Mouse (Mus musculus): ENCODE data around the gene Lhfp. TPM values are rescaled to one million over a fixed set of nuclear protein-coding genes. Genes with fewer than 3 reads are reported as not detected.
"Not testable (repeated sequence)": the region's sequence is repeated elsewhere in the genome, so short reads cannot be mapped to it uniquely, and the experiment has no call there.

Gene Lhfp
- polyA plus RNA-seq, 1 experiment from 2014 or later, result 89.7 TPM

GRCm38 (mm10) chr3:53100210-53100609 is 58.9 kb downstream of the Lhfp start:
- H3K27me3 ChIP-seq (ENCODE audit: control insufficient read depth, insufficient read depth, low read length), result no peaks in the 10 kb centered on the region
- WGBS, result 95% methylated on average over 3 of the region's 3 CpGs
- H3K4me2 ChIP-seq (replicated peaks; ENCODE audit: low read depth, low read length), result no peak overlapping the region
- ATAC-seq (ENCODE audit: low FRiP score, low TSS enrichment), result no peak
- H3K27ac ChIP-seq (ENCODE audit: low read depth, low read length), result no peak overlapping the region
- H3K4me3 ChIP-seq (ENCODE audit: low read length), result no peak overlapping the region
- no peak overlapping the region for H3K9ac ChIP-seq (ENCODE audit: low read depth, low read length)
- H3K4me1 ChIP-seq (ENCODE audit: control insufficient read depth, insufficient read depth, low read length), result peaks cover 17% of the 10 kb centered on the region
- H3K36me3 ChIP-seq (ENCODE audit: control insufficient read depth, insufficient read depth, low read length), result no peaks in the 10 kb centered on the region
- no peaks in the 10 kb centered on the region for H3K9me3 ChIP-seq (ENCODE audit: control insufficient read depth, low read length)

- WGBS, result 44% methylated on average over 6 of the region's 6 CpGs
- peaks cover 17% of the 10 kb centered on the region for H3K4me1 ChIP-seq (ENCODE audit: control insufficient read depth, insufficient read depth, low read length)
- H3K9ac ChIP-seq (ENCODE audit: low read depth, low read length), result no peak overlapping the region
- no peak overlapping the region for H3K4me2 ChIP-seq (replicated peaks; ENCODE audit: low read depth, low read length)
- H3K27me3 ChIP-seq (ENCODE audit: control insufficient read depth, insufficient read depth, low read length), result no peaks in the 10 kb centered on the region
- no peaks in the 10 kb centered on the region for H3K36me3 ChIP-seq (ENCODE audit: control insufficient read depth, insufficient read depth, low read length)
- no peak overlapping the region for H3K4me3 ChIP-seq (ENCODE audit: low read length)
- H3K27ac ChIP-seq (ENCODE audit: low read depth, low read length), result no peak overlapping the region
- ATAC-seq (ENCODE audit: low FRiP score, low TSS enrichment), result no peak
- H3K9me3 ChIP-seq (ENCODE audit: control insufficient read depth, low read length), result no peaks in the 10 kb centered on the region
Observed at GRCm38 (mm10) chr3:53100803-53101202, 59.5 kb downstream of the Lhfp start.

GRCm38 (mm10) chr3:53101711-53102110 is 60.4 kb downstream of the Lhfp start:
- Histone ChIP-seq H3K36me3 (ENCODE audit: control insufficient read depth, insufficient read depth, low read length) (no peaks in the 10 kb centered on the region), H3K9me3 (ENCODE audit: control insufficient read depth, low read length) (no peaks in the 10 kb centered on the region), H3K27me3 (ENCODE audit: control insufficient read depth, insufficient read depth, low read length) (no peaks in the 10 kb centered on the region), H3K27ac (ENCODE audit: low read depth, low read length) (no peak overlapping the region), H3K4me1 (ENCODE audit: control insufficient read depth, insufficient read depth, low read length) (peaks cover 17% of the 10 kb centered on the region), H3K4me2 (replicated peaks; ENCODE audit: low read depth, low read length) (no peak overlapping the region), H3K9ac (ENCODE audit: low read depth, low read length) (no peak overlapping the region), H3K4me3 (ENCODE audit: low read length) (no peak overlapping the region)
- no peak for ATAC-seq (ENCODE audit: low FRiP score, low TSS enrichment)
- WGBS, result 42% methylated on average over 6 of the region's 6 CpGs

GRCm38 (mm10) chr3:53102131-53102756 is 60.9 kb downstream of the Lhfp start:
- H3K27ac ChIP-seq (ENCODE audit: low read depth, low read length), result no peak overlapping the region
- H3K4me2 ChIP-seq (replicated peaks; ENCODE audit: low read depth, low read length), result 0 out of 2 replicates have a peak overlapping the region, but pooled peaks have one; percentile 2
- ATAC-seq (ENCODE audit: low FRiP score, low TSS enrichment), result no peak
- peaks cover 17% of the 10 kb centered on the region for H3K4me1 ChIP-seq (ENCODE audit: control insufficient read depth, insufficient read depth, low read length)
- H3K4me3 ChIP-seq (ENCODE audit: low read length), result no peak overlapping the region
- H3K36me3 ChIP-seq (ENCODE audit: control insufficient read depth, insufficient read depth, low read length), result no peaks in the 10 kb centered on the region
- no peak overlapping the region for H3K9ac ChIP-seq (ENCODE audit: low read depth, low read length)
- 18% methylated on average over 5 of the region's 5 CpGs for whole genome bisulfite sequencing
- H3K9me3 ChIP-seq (ENCODE audit: control insufficient read depth, low read length), result no peaks in the 10 kb centered on the region
- no peaks in the 10 kb centered on the region for H3K27me3 ChIP-seq (ENCODE audit: control insufficient read depth, insufficient read depth, low read length)

GRCm38 (mm10) chr3:53102757-53103153 is 61.4 kb downstream of the Lhfp start:
- ATAC-seq (ENCODE audit: low FRiP score, low TSS enrichment), result no peak
- Histone ChIP-seq H3K9me3 (ENCODE audit: control insufficient read depth, low read length) (no peaks in the 10 kb centered on the region), H3K4me3 (ENCODE audit: low read length) (no peak overlapping the region), H3K4me2 (replicated peaks; ENCODE audit: low read depth, low read length) (0 out of 2 replicates have a peak overlapping the region, but pooled peaks have one; percentile 2), H3K9ac (ENCODE audit: low read depth, low read length) (no peak overlapping the region), H3K36me3 (ENCODE audit: control insufficient read depth, insufficient read depth, low read length) (no peaks in the 10 kb centered on the region), H3K4me1 (ENCODE audit: control insufficient read depth, insufficient read depth, low read length) (peaks cover 17% of the 10 kb centered on the region), H3K27ac (ENCODE audit: low read depth, low read length) (no peak overlapping the region), H3K27me3 (ENCODE audit: control insufficient read depth, insufficient read depth, low read length) (no peaks in the 10 kb centered on the region)
- WGBS, result 17% methylated on average over 12 of the region's 12 CpGs

GRCm38 (mm10) chr3:53108594-53109373 is 67.5 kb downstream of the Lhfp start:
- Histone ChIP-seq H3K4me2 (replicated peaks; ENCODE audit: low read depth, low read length) (no peak overlapping the region), H3K9ac (ENCODE audit: low read depth, low read length) (no peak overlapping the region), H3K27ac (ENCODE audit: low read depth, low read length) (no peak overlapping the region)

GRCm38 (mm10) chr3:53109879-53110278 is 68.6 kb downstream of the Lhfp start:
- Histone ChIP-seq H3K4me3 (ENCODE audit: low read length) (no peak overlapping the region), H3K27ac (ENCODE audit: low read depth, low read length) (no peak overlapping the region), H3K36me3 (ENCODE audit: control insufficient read depth, insufficient read depth, low read length) (no peaks in the 10 kb centered on the region), H3K4me2 (replicated peaks; ENCODE audit: low read depth, low read length) (no peak overlapping the region), H3K4me1 (ENCODE audit: control insufficient read depth, insufficient read depth, low read length) (no peaks in the 10 kb centered on the region), H3K9ac (ENCODE audit: low read depth, low read length) (no peak overlapping the region), H3K9me3 (ENCODE audit: control insufficient read depth, low read length) (peaks cover 5% of the 10 kb centered on the region; the same call in 1 of the 2 replicates), H3K27me3 (ENCODE audit: control insufficient read depth, insufficient read depth, low read length) (no peaks in the 10 kb centered on the region)
- ATAC-seq (ENCODE audit: low FRiP score, low TSS enrichment), result no peak
- 50% methylated on average over 3 of the region's 3 CpGs for WGBS

More at GRCm38 (mm10) chr3:53108594-53109373, 67.5 kb downstream of the Lhfp start:
- H3K4me3 ChIP-seq (ENCODE audit: low read length), result no peak overlapping the region
- no peaks in the 10 kb centered on the region for H3K27me3 ChIP-seq (ENCODE audit: control insufficient read depth, insufficient read depth, low read length)
- no peaks in the 10 kb centered on the region for H3K36me3 ChIP-seq (ENCODE audit: control insufficient read depth, insufficient read depth, low read length)
- peaks cover 5% of the 10 kb centered on the region; the same call in 1 of the 2 replicates for H3K9me3 ChIP-seq (ENCODE audit: control insufficient read depth, low read length)
- ATAC-seq (ENCODE audit: low FRiP score, low TSS enrichment), result no peak
- no peaks in the 10 kb centered on the region for H3K4me1 ChIP-seq (ENCODE audit: control insufficient read depth, insufficient read depth, low read length)
- WGBS, result 62% methylated on average over 11 of the region's 11 CpGs

GRCm38 (mm10) chr3:53112048-53112447 is 70.7 kb downstream of the Lhfp start:
- no peak overlapping the region for H3K4me3 ChIP-seq (ENCODE audit: low read length)
- WGBS, result 94% methylated on average over 7 of the region's 7 CpGs
- H3K27ac ChIP-seq (ENCODE audit: low read depth, low read length), result no peak overlapping the region
- H3K27me3 ChIP-seq (ENCODE audit: control insufficient read depth, insufficient read depth, low read length), result no peaks in the 10 kb centered on the region
- H3K4me1 ChIP-seq (ENCODE audit: control insufficient read depth, insufficient read depth, low read length), result no peaks in the 10 kb centered on the region
- peaks cover 5% of the 10 kb centered on the region; the same call in 1 of the 2 replicates for H3K9me3 ChIP-seq (ENCODE audit: control insufficient read depth, low read length)
- H3K36me3 ChIP-seq (ENCODE audit: control insufficient read depth, insufficient read depth, low read length), result no peaks in the 10 kb centered on the region
- no peak overlapping the region for H3K9ac ChIP-seq (ENCODE audit: low read depth, low read length)
- ATAC-seq (ENCODE audit: low FRiP score, low TSS enrichment), result no peak
- H3K4me2 ChIP-seq (replicated peaks; ENCODE audit: low read depth, low read length), result no peak overlapping the region

- not testable (repeated sequence) for H3K9ac ChIP-seq (ENCODE audit: low read depth, low read length); H3K4me2 ChIP-seq (replicated peaks; ENCODE audit: low read depth, low read length); H3K27me3 ChIP-seq (ENCODE audit: control insufficient read depth, insufficient read depth, low read length); H3K4me1 ChIP-seq (ENCODE audit: control insufficient read depth, insufficient read depth, low read length); ATAC-seq (ENCODE audit: low FRiP score, low TSS enrichment); H3K4me3 ChIP-seq (ENCODE audit: low read length); H3K27ac ChIP-seq (ENCODE audit: low read depth, low read length); H3K36me3 ChIP-seq (ENCODE audit: control insufficient read depth, insufficient read depth, low read length); H3K9me3 ChIP-seq (ENCODE audit: control insufficient read depth, low read length)
- WGBS, result 67% methylated on average over 4 of the region's 9 CpGs
Observed at GRCm38 (mm10) chr3:53118755-53119154, 77.4 kb downstream of the Lhfp start.
